Mouse (Mus musculus): ENCODE data around the gene Cx3cr1. TPM values are rescaled to one million over a fixed set of nuclear protein-coding genes. Genes with fewer than 3 reads are reported as not detected.

Gene Cx3cr1
- polyA plus RNA-seq, 1 experiment from 2014 or later = 8.0 TPM

GRCm38 (mm10) chr9:120099304-120099703, 29.6 kb upstream of the Cx3cr1 start:
- no peak for TF ChIP-seq EP300 (IDR thresholded peaks at IDR 0.05)
- TF ChIP-seq CTCF (IDR thresholded peaks at IDR 0.05) = no peak
- Histone ChIP-seq H3K4me2 (replicated peaks; ENCODE audit: low read depth, low read length) (no peak overlapping the region), H3K27me3 (replicated peaks; ENCODE audit: insufficient read depth, low read length) (no peaks in the 10 kb centered on the region), H3K4me3 (ENCODE audit: low read depth, low read length) (no peak overlapping the region), H3K4me1 (ENCODE audit: insufficient read depth, low read depth, low read length) (no peaks in the 10 kb centered on the region), H3K9me3 (ENCODE audit: low read length) (no peaks in the 10 kb centered on the region), H3K9ac (replicated peaks; ENCODE audit: low read depth) (no peak overlapping the region), H3K27ac (ENCODE audit: low read length) (no peak overlapping the region), H3K36me3 (ENCODE audit: insufficient read depth, low read length) (no peaks in the 10 kb centered on the region)
- DNase-seq (ENCODE audit: low spot score) = no peak
- 85% methylated on average over 8 of the region's 8 CpGs for WGBS
- no peak for ATAC-seq

- ATAC-seq = no peak
- Histone ChIP-seq H3K27ac (ENCODE audit: low read length) (no peak overlapping the region), H3K9me3 (ENCODE audit: low read length) (no peaks in the 10 kb centered on the region), H3K4me2 (replicated peaks; ENCODE audit: low read depth, low read length) (no peak overlapping the region), H3K4me1 (ENCODE audit: insufficient read depth, low read depth, low read length) (no peaks in the 10 kb centered on the region), H3K27me3 (replicated peaks; ENCODE audit: insufficient read depth, low read length) (no peaks in the 10 kb centered on the region), H3K9ac (replicated peaks; ENCODE audit: low read depth) (no peak overlapping the region), H3K36me3 (ENCODE audit: insufficient read depth, low read length) (no peaks in the 10 kb centered on the region), H3K4me3 (ENCODE audit: low read depth, low read length) (no peak overlapping the region)
- peak; percentile 78 for DNase-seq (ENCODE audit: low spot score)
- TF ChIP-seq CTCF (IDR thresholded peaks at IDR 0.05) (peak; percentile 88), EP300 (IDR thresholded peaks at IDR 0.05) (no peak)
- 21% methylated on average over 7 of the region's 7 CpGs for WGBS
These were observed 29.0 kb upstream of the Cx3cr1 start for GRCm38 (mm10) chr9:120098682-120099081.

GRCm38 (mm10) chr9:120095886-120096285, 26.2 kb upstream of the Cx3cr1 start:
- Histone ChIP-seq H3K9ac (replicated peaks; ENCODE audit: low read depth) (no peak overlapping the region), H3K9me3 (ENCODE audit: low read length) (no peaks in the 10 kb centered on the region), H3K4me1 (ENCODE audit: insufficient read depth, low read depth, low read length) (no peaks in the 10 kb centered on the region), H3K36me3 (ENCODE audit: insufficient read depth, low read length) (no peaks in the 10 kb centered on the region), H3K4me3 (ENCODE audit: low read depth, low read length) (no peak overlapping the region), H3K27ac (ENCODE audit: low read length) (no peak overlapping the region), H3K27me3 (replicated peaks; ENCODE audit: insufficient read depth, low read length) (no peaks in the 10 kb centered on the region), H3K4me2 (replicated peaks; ENCODE audit: low read depth, low read length) (no peak overlapping the region)
- DNase-seq (ENCODE audit: low spot score) (no peak), ATAC-seq (no peak)
- TF ChIP-seq CTCF (IDR thresholded peaks at IDR 0.05) (no peak), EP300 (IDR thresholded peaks at IDR 0.05) (no peak)
- 47% methylated on average over 7 of the region's 7 CpGs for WGBS

- no peak for DNase-seq (ENCODE audit: low spot score)
- H3K4me1 ChIP-seq (ENCODE audit: insufficient read depth, low read depth, low read length) = no peaks in the 10 kb centered on the region
- no peak for TF ChIP-seq CTCF (IDR thresholded peaks at IDR 0.05)
- no peak for TF ChIP-seq EP300 (IDR thresholded peaks at IDR 0.05)
- no peak overlapping the region for H3K4me2 ChIP-seq (replicated peaks; ENCODE audit: low read depth, low read length)
- H3K36me3 ChIP-seq (ENCODE audit: insufficient read depth, low read length) = no peaks in the 10 kb centered on the region
- no peaks in the 10 kb centered on the region for H3K27me3 ChIP-seq (replicated peaks; ENCODE audit: insufficient read depth, low read length)
- H3K27ac ChIP-seq (ENCODE audit: low read length) = no peak overlapping the region
- H3K9ac ChIP-seq (replicated peaks; ENCODE audit: low read depth) = no peak overlapping the region
- 85% methylated on average over 13 of the region's 13 CpGs for WGBS
- H3K9me3 ChIP-seq (ENCODE audit: low read length) = no peaks in the 10 kb centered on the region
- no peak for ATAC-seq
- no peak overlapping the region for H3K4me3 ChIP-seq (ENCODE audit: low read depth, low read length)
These were observed 24.0 kb upstream of the Cx3cr1 start for GRCm38 (mm10) chr9:120093701-120094100.

GRCm38 (mm10) chr9:120091696-120092238, 22.1 kb upstream of the Cx3cr1 start, which contains the start of gene Ccr8:
Gene Ccr8, plus strand, starts transcription at chr9:120092114.
- no peaks in the 10 kb centered on the region for H3K9me3 ChIP-seq (ENCODE audit: low read length)
- H3K27me3 ChIP-seq (replicated peaks; ENCODE audit: insufficient read depth, low read length) = no peaks in the 10 kb centered on the region
- DNase-seq (ENCODE audit: low spot score) (no peak), ATAC-seq (no peak)
- H3K4me1 ChIP-seq (ENCODE audit: insufficient read depth, low read depth, low read length) = no peaks in the 10 kb centered on the region
- no peak within 1 kb of the TSS for H3K27ac ChIP-seq (ENCODE audit: low read length)
- TF ChIP-seq EP300 (IDR thresholded peaks at IDR 0.05) (no peak), CTCF (IDR thresholded peaks at IDR 0.05) (no peak)
- no peak within 1 kb of the TSS for H3K4me3 ChIP-seq (ENCODE audit: low read depth, low read length)
- H3K9ac ChIP-seq (replicated peaks; ENCODE audit: low read depth) = no peak within 1 kb of the TSS
- H3K4me2 ChIP-seq (replicated peaks; ENCODE audit: low read depth, low read length) = no peak within 1 kb of the TSS
- H3K36me3 ChIP-seq (ENCODE audit: insufficient read depth, low read length) = no peaks in the 10 kb centered on the region
- WGBS = 65% methylated on average over 5 of the region's 5 CpGs

GRCm38 (mm10) chr9:120091086-120091485, 21.4 kb upstream of the Cx3cr1 start:
- no peak for TF ChIP-seq CTCF (IDR thresholded peaks at IDR 0.05)
- TF ChIP-seq EP300 (IDR thresholded peaks at IDR 0.05) = no peak
- Histone ChIP-seq H3K4me1 (ENCODE audit: insufficient read depth, low read depth, low read length) (no peaks in the 10 kb centered on the region), H3K9ac (replicated peaks; ENCODE audit: low read depth) (no peak overlapping the region), H3K27me3 (replicated peaks; ENCODE audit: insufficient read depth, low read length) (no peaks in the 10 kb centered on the region), H3K27ac (ENCODE audit: low read length) (no peak overlapping the region), H3K4me3 (ENCODE audit: low read depth, low read length) (no peak overlapping the region), H3K4me2 (replicated peaks; ENCODE audit: low read depth, low read length) (no peak overlapping the region), H3K36me3 (ENCODE audit: insufficient read depth, low read length) (no peaks in the 10 kb centered on the region), H3K9me3 (ENCODE audit: low read length) (no peaks in the 10 kb centered on the region)
- 67% methylated on average over 10 of the region's 10 CpGs for WGBS
- ATAC-seq = no peak
- DNase-seq (ENCODE audit: low spot score) = no peak

GRCm38 (mm10) chr9:120089125-120089524, 19.4 kb upstream of the Cx3cr1 start:
- Histone ChIP-seq H3K27ac (ENCODE audit: low read length) (no peak overlapping the region), H3K36me3 (ENCODE audit: insufficient read depth, low read length) (no peaks in the 10 kb centered on the region), H3K9me3 (ENCODE audit: low read length) (no peaks in the 10 kb centered on the region), H3K4me2 (replicated peaks; ENCODE audit: low read depth, low read length) (no peak overlapping the region), H3K4me3 (ENCODE audit: low read depth, low read length) (no peak overlapping the region), H3K4me1 (ENCODE audit: insufficient read depth, low read depth, low read length) (no peaks in the 10 kb centered on the region), H3K27me3 (replicated peaks; ENCODE audit: insufficient read depth, low read length) (no peaks in the 10 kb centered on the region), H3K9ac (replicated peaks; ENCODE audit: low read depth) (no peak overlapping the region)
- DNase-seq (ENCODE audit: low spot score) = no peak
- TF ChIP-seq EP300 (IDR thresholded peaks at IDR 0.05) = no peak
- no peak for TF ChIP-seq CTCF (IDR thresholded peaks at IDR 0.05)
- no peak for ATAC-seq
- WGBS = 88% methylated on average over 7 of the region's 7 CpGs

Data from lung, postnatal 0 days (tissue).